Mouse (Mus musculus) CH12F3 (cell line): ENCODE results near the gene Mxd3.

Source experiments
- in situ Hi-C: fragments of 300-500 bp; cut with MboI; formaldehyde crosslinking; loops from 2 replicates; pipeline ENCODE4 v1.14.3; 2020; ENCODE audit warnings: low sequenced_read_pairs

Mxd3 gene

GRCm38 (mm10) chr13:55329683-55330566 is at the start of gene Mxd3:
TSS of gene Mxd3 (minus strand) at chr13:55329823.
- in situ Hi-C loops = no loop called here

GRCm38 (mm10) chr13:55378907-55379580 is 49.4 kb upstream of the Mxd3 start:
- in situ Hi-C loops = no loop called here

GRCm38 (mm10) chr13:55375877-55376276 is 46.3 kb upstream of the Mxd3 start:
- in situ Hi-C loops = no loop called here

- in situ Hi-C loops = no loop called here
Observed at GRCm38 (mm10) chr13:55374206-55374924, 44.7 kb upstream of the Mxd3 start.

- in situ Hi-C loops = no loop called here
Observed at GRCm38 (mm10) chr13:55371740-55372139, 42.1 kb upstream of the Mxd3 start.

- in situ Hi-C loops = no loop called here
Observed at GRCm38 (mm10) chr13:55371007-55371681, 41.5 kb upstream of the Mxd3 start.

GRCm38 (mm10) chr13:55370234-55370633 is 40.6 kb upstream of the Mxd3 start:
- in situ Hi-C loops = no loop called here

GRCm38 (mm10) chr13:55369531-55370114 is 40.0 kb upstream of the Mxd3 start, which contains the start of gene Rgs14:
TSS of gene Rgs14 (plus strand) at chr13:55369732.
- in situ Hi-C loops = no loop called here

- in situ Hi-C loops = no loop called here
Observed at GRCm38 (mm10) chr13:55368401-55368800, 38.8 kb upstream of the Mxd3 start.

- in situ Hi-C loops = no loop called here
Observed at GRCm38 (mm10) chr13:55362453-55363060, 32.9 kb upstream of the Mxd3 start, which contains the start of gene Lman2. TSS of gene Lman2 (minus strand) at chr13:55362783.

GRCm38 (mm10) chr13:55361974-55362452 is 32.4 kb upstream of the Mxd3 start:
- in situ Hi-C loops = no loop called here

GRCm38 (mm10) chr13:55361145-55361544 is 31.5 kb upstream of the Mxd3 start:
- in situ Hi-C loops = no loop called here

GRCm38 (mm10) chr13:55346745-55347144 is 17.1 kb upstream of the Mxd3 start:
- in situ Hi-C loops = no loop called here

- in situ Hi-C loops = no loop called here
Observed at GRCm38 (mm10) chr13:55344286-55344685, 14.7 kb upstream of the Mxd3 start.

- in situ Hi-C loops = no loop called here
Observed at GRCm38 (mm10) chr13:55342469-55342868, 12.8 kb upstream of the Mxd3 start.

GRCm38 (mm10) chr13:55339259-55339658 is 9.6 kb upstream of the Mxd3 start:
- in situ Hi-C loops = no loop called here

GRCm38 (mm10) chr13:55338131-55339054 is 8.8 kb upstream of the Mxd3 start:
- in situ Hi-C loops = no loop called here

- in situ Hi-C loops = no loop called here
Observed at GRCm38 (mm10) chr13:55337341-55337975, 7.8 kb upstream of the Mxd3 start.
